Mouse (Mus musculus) ES-Bruce4 (cell line): ENCODE measurements around the gene Plekha7.

Experiments used
- CTCF ChIP-seq: IDR thresholded peaks from one replicate; pipeline ENCODE4 v1.8.1; 2011; ENCODE audit warnings: low read depth, low read length
- POLR2A ChIP-seq: IDR thresholded peaks from one replicate; pipeline ENCODE4 v1.8.1; 2011; ENCODE audit warnings: low read length; ENCODE audit not compliant: insufficient read depth

DNA sequence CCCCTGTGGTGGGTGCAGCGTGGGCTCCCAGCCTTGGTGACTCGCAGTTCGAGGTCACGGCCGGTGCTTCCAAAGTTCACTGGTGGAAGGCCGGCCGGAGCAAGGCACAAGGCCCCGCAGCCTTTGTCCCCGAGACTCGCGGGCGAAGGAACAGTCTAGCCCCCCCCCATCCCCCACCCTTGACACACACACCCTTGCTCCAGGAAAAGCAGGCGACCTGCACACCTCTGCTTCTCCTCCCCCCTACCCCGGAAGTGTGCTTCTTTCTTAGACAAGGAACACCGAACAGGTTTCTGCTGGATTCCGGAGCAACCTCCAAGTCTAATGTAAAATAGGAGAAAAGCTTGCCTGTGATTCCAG lies 436 bp upstream of the Plekha7 start:
- TF ChIP-seq POLR2A: no peak
- no peak for TF ChIP-seq CTCF
